Mouse (Mus musculus) neutrophil, adult 83 days (primary cell): ENCODE data around the gene Rae1. TPM values are rescaled to one million over a fixed set of nuclear protein-coding genes. Genes with fewer than 3 reads are reported as not detected.

Experiments
- total RNA-seq, 2 experiments: library from RNA; stranded (reverse); gene quantifications; one replicate each; pipeline ENCODE4 v1.2.4; 2023

Gene Rae1
- 10 to 100 TPM; 36.9 to 47.4 TPM for total RNA-seq

DNA sequence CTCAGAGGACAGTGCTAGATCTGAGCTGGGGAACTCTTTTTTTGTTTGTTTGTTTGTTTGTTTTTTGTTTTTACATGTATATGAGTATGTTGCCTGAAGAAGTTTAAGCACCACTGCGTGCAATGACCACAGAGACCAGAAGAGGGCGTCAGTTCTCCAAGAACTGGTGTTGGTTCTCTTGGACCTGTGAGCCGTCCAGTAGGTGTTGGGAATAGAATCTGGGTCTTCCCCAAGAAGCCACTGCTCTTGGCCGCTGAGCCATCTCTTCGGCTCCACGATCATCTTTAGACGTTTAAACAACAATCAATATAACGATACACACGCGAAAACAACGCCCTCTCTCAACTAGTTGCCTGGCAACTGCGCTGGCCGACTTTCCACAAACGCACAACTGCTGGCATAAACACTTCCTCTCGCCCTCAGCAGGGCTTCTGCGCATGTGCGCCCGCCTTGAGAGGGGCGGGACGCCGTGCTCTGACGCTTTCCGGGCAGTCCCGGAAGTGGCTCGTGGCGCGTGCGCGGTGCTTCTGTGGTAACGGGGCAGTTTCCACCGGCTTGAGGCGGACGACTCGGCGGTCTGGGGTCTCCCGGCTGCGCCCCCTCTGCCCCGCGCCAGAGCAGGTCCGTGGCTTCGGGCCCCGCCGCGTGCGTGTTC, at the start of gene Rae1:
TSS of gene Rae1 (plus strand) at position 488 of the 655 bp plus-strand sequence.

GRCm38 (mm10) chr2:172977409-172978130, 22.3 kb upstream of the Rae1 start, which contains the start of gene Spo11:
Gene Spo11 (plus strand): TSS chr2:172977700.

DNA sequence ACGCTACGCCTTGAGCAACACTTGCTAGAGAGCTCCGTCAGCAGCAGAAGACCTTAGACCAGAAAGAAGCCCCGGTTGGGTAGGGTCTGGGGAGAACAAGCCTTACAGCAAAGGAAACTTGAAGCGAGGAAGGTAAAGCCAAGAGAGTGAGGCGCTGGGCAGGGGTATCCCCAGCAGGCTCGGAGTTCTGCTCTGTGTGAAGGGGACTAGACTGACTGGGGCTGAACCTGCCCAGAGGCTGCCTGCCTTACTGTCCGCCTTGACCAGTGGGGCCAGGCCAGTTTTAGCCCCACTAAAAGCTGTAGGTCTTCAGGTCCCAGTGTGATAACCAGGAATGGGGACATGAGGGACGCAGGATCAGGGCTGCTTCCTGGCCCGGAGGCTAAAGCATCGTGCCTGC, 20.5 kb downstream of the Rae1 start, which contains the start of gene Rbm38:
TSS of gene Rbm38 (plus strand) at position 69 of the 400 bp plus-strand sequence.

Other genes with a start within 250 kb of the Rae1 start
- under 1 TPM in 1 of 2 experiments, not detected in 1; 0.24 TPM for gene Bmp7, start 59.8 kb upstream of the Rae1 start, total RNA-seq
- not detected for gene Spo11, start 22.4 kb upstream of the Rae1 start, total RNA-seq
- gene Rbm38, start 20.4 kb downstream of the Rae1 start, total RNA-seq, result 100 to 1,000 TPM; 139 to 153 TPM
- not detected for gene Ctcfl, start 119.4 kb downstream of the Rae1 start, total RNA-seq
- gene Pck1, start 152.9 kb downstream of the Rae1 start, total RNA-seq, result not detected
- gene Zbp1, start 218.8 kb downstream of the Rae1 start, total RNA-seq, result 10 to 100 TPM; 27.1 to 36.0 TPM